In the genomic region with DNA sequence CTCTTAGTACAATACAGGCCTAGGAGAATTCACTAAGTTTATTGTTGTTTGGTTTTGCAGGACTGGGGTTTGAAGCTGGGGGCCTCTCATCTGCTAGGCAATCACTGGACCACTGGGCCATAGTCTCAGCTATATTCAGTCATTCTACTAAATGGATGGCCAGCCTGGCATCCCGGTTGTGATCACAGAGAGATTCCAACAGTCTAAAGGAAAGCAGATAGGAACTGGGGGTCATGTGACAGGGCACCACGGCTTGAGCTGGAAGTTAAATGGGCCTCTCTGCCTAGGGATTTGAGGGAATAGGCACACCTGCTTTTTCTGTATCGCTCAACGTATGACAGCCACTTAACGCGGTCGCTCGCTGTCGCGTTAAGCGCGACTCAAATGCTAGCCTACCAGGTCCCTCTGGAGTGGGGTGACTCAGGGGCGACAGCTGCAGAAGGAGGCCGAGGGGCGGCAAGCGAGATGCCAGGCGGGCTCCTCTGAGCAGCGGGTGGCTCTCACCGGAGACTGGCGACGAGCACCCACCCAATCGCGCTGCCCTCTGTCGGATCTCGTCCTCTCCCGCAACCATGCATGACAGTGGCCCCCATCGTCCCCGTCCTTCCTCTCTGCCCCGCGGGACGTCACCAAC, we compare ENCODE assay signal across 8 mouse cellular contexts. TPM values are rescaled to one million over a fixed set of nuclear protein-coding genes. Genes with fewer than 3 reads are reported as not detected.
DNase-seq lines count a peak whose midpoint lies in the region; ATAC-seq and TF ChIP-seq lines count a peak whose summit lies in the region.

No protein-coding gene starts in this region.

- peak overlapping the region; percentile 79 for H3K9ac ChIP-seq in lung, embryonic 14.5 days
- peak overlapping the region; percentile 79 for H3K9ac ChIP-seq in embryonic facial prominence, embryonic 11.5 days (replicated peaks; ENCODE audit: low read length)
- H3K9ac ChIP-seq in intestine, embryonic 16.5 days (ENCODE audit: low read depth, low read length) = peak overlapping the region; percentile 73
- peak overlapping the region; percentile 63 for H3K9ac ChIP-seq in neural tube, embryonic 14.5 days (replicated peaks; ENCODE audit: low read depth, low read length)

- no peaks in the 10 kb centered on the region for H3K27me3 ChIP-seq in lung, embryonic 14.5 days (ENCODE audit: insufficient read depth, low read length)
- no peaks in the 10 kb centered on the region for H3K27me3 ChIP-seq in embryonic facial prominence, embryonic 11.5 days (ENCODE audit: control insufficient read depth, insufficient read depth, low read length)
- no peaks in the 10 kb centered on the region for H3K27me3 ChIP-seq in intestine, embryonic 16.5 days (replicated peaks; ENCODE audit: control insufficient read depth, insufficient read depth, low read length)
- no peaks in the 10 kb centered on the region for H3K27me3 ChIP-seq in neural tube, embryonic 14.5 days (ENCODE audit: control insufficient read depth, insufficient read depth, low read length)

- H3K4me3 ChIP-seq in lung, embryonic 14.5 days (ENCODE audit: low read depth, low read length) = peak overlapping the region; percentile 61
- H3K4me3 ChIP-seq in embryonic facial prominence, embryonic 11.5 days (ENCODE audit: low read depth, low read length) = peak overlapping the region; percentile 74
- peak overlapping the region; percentile 65 for H3K4me3 ChIP-seq in intestine, embryonic 16.5 days (ENCODE audit: low read length)
- H3K4me3 ChIP-seq in neural tube, embryonic 14.5 days (ENCODE audit: low read depth, low read length) = peak overlapping the region; percentile 66

- no peak for TF ChIP-seq CTCF in lung, embryonic 14.5 days (IDR thresholded peaks at IDR 0.05; ENCODE audit: low read depth)

- H3K9me3 ChIP-seq in lung, embryonic 14.5 days (ENCODE audit: low read depth, low read length) = no peaks in the 10 kb centered on the region
- no peaks in the 10 kb centered on the region for H3K9me3 ChIP-seq in embryonic facial prominence, embryonic 11.5 days (replicated peaks; ENCODE audit: control insufficient read depth, low read length)
- no peaks in the 10 kb centered on the region for H3K9me3 ChIP-seq in intestine, embryonic 16.5 days (ENCODE audit: control insufficient read depth, low read length)
- H3K9me3 ChIP-seq in neural tube, embryonic 14.5 days (ENCODE audit: control insufficient read depth, low read length) = no peaks in the 10 kb centered on the region

- H3K27ac ChIP-seq in lung, embryonic 14.5 days (ENCODE audit: low read depth) = no peak overlapping the region
- H3K27ac ChIP-seq in embryonic facial prominence, embryonic 11.5 days (replicated peaks; ENCODE audit: low read depth, low read length) = no peak overlapping the region
- H3K27ac ChIP-seq in intestine, embryonic 16.5 days (ENCODE audit: low read length) = peak overlapping the region; percentile 9; the same call in 1 of the 2 replicates
- no peak overlapping the region for H3K27ac ChIP-seq in neural tube, embryonic 14.5 days (ENCODE audit: low read depth, low read length)

- no peak; the same call in 1 of the 2 replicates for ATAC-seq in lung, embryonic 14.5 days (ENCODE audit: insufficient read depth)
- peak; percentile 44 for ATAC-seq in embryonic facial prominence, embryonic 11.5 days (replicated peaks; ENCODE audit: insufficient number of reproducible peaks, low FRiP score, low TSS enrichment, low read depth)
- ATAC-seq in intestine, embryonic 16.5 days = no peak; the same call in none of the 2 replicates
- no peak for ATAC-seq in neural tube, embryonic 14.5 days (ENCODE audit: low read depth)

- H3K36me3 ChIP-seq in lung, embryonic 14.5 days (ENCODE audit: insufficient read depth) = peaks cover 9% of the 10 kb centered on the region; the same call in 1 of the 2 replicates
- H3K36me3 ChIP-seq in embryonic facial prominence, embryonic 11.5 days (replicated peaks; ENCODE audit: control insufficient read depth, insufficient read depth, low read depth, low read length) = no peaks in the 10 kb centered on the region
- H3K36me3 ChIP-seq in intestine, embryonic 16.5 days (ENCODE audit: control insufficient read depth, insufficient read depth, low read length) = peaks cover 3% of the 10 kb centered on the region; the same call in 1 of the 2 replicates
- no peaks in the 10 kb centered on the region for H3K36me3 ChIP-seq in neural tube, embryonic 14.5 days (ENCODE audit: control insufficient read depth, insufficient read depth, low read length)

- under 1% methylated on average over 31 of the region's 31 CpGs for whole genome bisulfite sequencing in lung, embryonic 14.5 days
- under 1% methylated on average over 31 of the region's 31 CpGs for WGBS in embryonic facial prominence, embryonic 11.5 days
- WGBS in intestine, embryonic 16.5 days = under 1% methylated on average over 31 of the region's 31 CpGs
- under 1% methylated on average over 30 of the region's 31 CpGs for WGBS in neural tube, embryonic 14.5 days

- peak overlapping the region; percentile 80 for H3K4me2 ChIP-seq in lung, embryonic 14.5 days
- peak overlapping the region; percentile 82 for H3K4me2 ChIP-seq in embryonic facial prominence, embryonic 11.5 days (ENCODE audit: low read depth, low read length)
- H3K4me2 ChIP-seq in intestine, embryonic 16.5 days (ENCODE audit: low read depth, low read length) = peak overlapping the region; percentile 91
- peak overlapping the region; percentile 73 for H3K4me2 ChIP-seq in neural tube, embryonic 14.5 days (ENCODE audit: low read depth, low read length)

- peak; percentile 1 for DNase-seq in lung, embryonic 14.5 days
- no peak for DNase-seq in lung, postnatal 25 days (ENCODE audit: low spot score)
- DNase-seq in embryonic facial prominence, embryonic 11.5 days (ENCODE audit: low spot score) = no peak
- DNase-seq in spleen, adult 18-20 months = no peak
- no peak for DNase-seq in urinary bladder, postnatal 36 days (ENCODE audit: low spot score in 2 of 2)
- no peak for DNase-seq in right cerebral cortex, postnatal 4 days

- peaks cover 3% of the 10 kb centered on the region; the same call in 1 of the 2 replicates for H3K4me1 ChIP-seq in lung, embryonic 14.5 days (ENCODE audit: insufficient read depth)
- H3K4me1 ChIP-seq in embryonic facial prominence, embryonic 11.5 days (ENCODE audit: control insufficient read depth, insufficient read depth, low read length) = no peaks in the 10 kb centered on the region
- H3K4me1 ChIP-seq in intestine, embryonic 16.5 days (ENCODE audit: control insufficient read depth, insufficient read depth, low read length) = peaks cover 14% of the 10 kb centered on the region
- H3K4me1 ChIP-seq in neural tube, embryonic 14.5 days (ENCODE audit: control insufficient read depth, insufficient read depth, low read length) = peaks cover 9% of the 10 kb centered on the region

RNA-seq across cellular contexts. Expression of gene Rad51ap1, which starts 0.4 kb away (rescaled TPM):
- 79.8 and 85.6 TPM in 2 replicates for polyA plus RNA-seq in lung, embryonic 14.5 days (2014; fragmentation: Nextera tagmentation; extraction: Ambion mirVana)
- polyA plus RNA-seq in embryonic facial prominence, embryonic 11.5 days (2014; fragmentation: Nextera tagmentation; extraction: Ambion mirVana) = 87.3 and 92.6 TPM in 2 replicates
- 35.2 and 37.1 TPM in 2 replicates for polyA plus RNA-seq in intestine, embryonic 16.5 days (2015; fragmentation: Nextera tagmentation; extraction: Ambion mirVana)
- polyA plus RNA-seq in neural tube, embryonic 14.5 days (2014; fragmentation: Nextera tagmentation; extraction: Ambion mirVana) = 10.2 and 12.6 TPM in 2 replicates

RNA-seq across cellular contexts. Expression of gene D6Wsu163e, which starts 0.8 kb away (rescaled TPM):
- polyA plus RNA-seq in lung, embryonic 14.5 days (2014; fragmentation: Nextera tagmentation; extraction: Ambion mirVana) = 15.6 and 16.7 TPM in 2 replicates
- polyA plus RNA-seq in embryonic facial prominence, embryonic 11.5 days (2014; fragmentation: Nextera tagmentation; extraction: Ambion mirVana) = 15.5 and 17.9 TPM in 2 replicates
- 20.7 and 23.1 TPM in 2 replicates for polyA plus RNA-seq in intestine, embryonic 16.5 days (2015; fragmentation: Nextera tagmentation; extraction: Ambion mirVana)
- 35.2 and 37.3 TPM in 2 replicates for polyA plus RNA-seq in neural tube, embryonic 14.5 days (2014; fragmentation: Nextera tagmentation; extraction: Ambion mirVana)

RNA-seq across cellular contexts. Expression of gene Dyrk4, which starts 17.3 kb away (rescaled TPM):
- polyA plus RNA-seq in lung, embryonic 14.5 days (2014; fragmentation: Nextera tagmentation; extraction: Ambion mirVana) = 0.13 TPM in 1 of 2 replicates, not detected in the other
- polyA plus RNA-seq in embryonic facial prominence, embryonic 11.5 days (2014; fragmentation: Nextera tagmentation; extraction: Ambion mirVana) = 0.15 TPM in 1 of 2 replicates, not detected in the other
- not detected in 2 replicates for polyA plus RNA-seq in intestine, embryonic 16.5 days (2015; fragmentation: Nextera tagmentation; extraction: Ambion mirVana)
- 0.32 TPM in 1 of 2 replicates, not detected in the other for polyA plus RNA-seq in neural tube, embryonic 14.5 days (2014; fragmentation: Nextera tagmentation; extraction: Ambion mirVana)
